Mouse (Mus musculus) retina, adult 2 months (tissue): ENCODE measurements at regions not wholly inside any gene's neighbourhood (a gene's known extent, or its start where the extent isn't known, plus 50 kb on each side); places are given as distances from the start of the nearest gene placed in this dataset.

Experiments used
- DNase-seq: peaks from one replicate; pipeline ENCODE4 v3.0.0-alpha.2; 2012; ENCODE audit warnings: low read depth, low spot score

GRCm38 (mm10) chrX:12839406-12840159, 77.7 kb upstream of the Med14 start:
- DNase-seq = peak; percentile 30

DNA sequence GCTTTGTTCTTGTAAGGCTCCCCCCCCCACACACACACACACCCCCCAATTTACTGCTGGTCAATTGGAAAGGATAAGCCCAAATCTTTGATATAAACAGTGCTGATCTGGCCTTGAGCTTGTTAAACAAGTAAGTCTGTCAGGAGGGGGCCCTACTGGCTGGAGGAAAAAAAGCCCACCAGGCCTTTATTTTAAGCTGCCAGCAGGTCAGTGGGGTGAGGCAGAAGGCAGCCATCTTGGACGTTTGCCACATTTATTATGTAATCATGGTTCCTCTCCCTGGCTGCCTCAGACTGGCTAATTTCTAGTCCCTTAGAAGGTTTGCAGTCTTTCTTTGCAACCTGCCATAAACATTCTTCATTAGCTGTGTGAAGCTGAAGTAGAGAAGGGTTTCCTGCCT, 75.9 kb upstream of the Med14 start:
- no peak for DNase-seq

- DNase-seq = no peak
These were observed 72.8 kb upstream of the Med14 start for GRCm38 (mm10) chrX:12834681-12835080.

DNA sequence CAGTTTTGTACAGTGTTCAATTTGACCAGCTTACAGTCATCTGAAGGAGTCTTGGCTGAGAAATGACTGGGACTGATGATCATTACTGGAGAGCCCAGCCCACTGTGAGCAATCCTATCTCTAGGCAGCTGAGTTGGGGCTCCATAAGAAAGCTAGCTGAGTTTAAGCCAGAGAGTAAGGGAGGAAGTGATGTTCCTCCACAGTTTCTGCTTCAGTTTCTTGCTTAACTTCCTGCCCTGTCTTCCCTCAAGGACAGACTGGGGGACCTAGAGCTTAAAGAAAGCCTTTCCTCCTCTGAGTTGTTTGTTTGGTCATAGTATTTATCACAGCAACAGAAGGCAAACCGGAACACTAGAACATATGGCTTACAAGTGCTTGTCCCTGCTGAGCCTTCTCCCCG, 70.8 kb upstream of the Med14 start:
- no peak for DNase-seq

DNA sequence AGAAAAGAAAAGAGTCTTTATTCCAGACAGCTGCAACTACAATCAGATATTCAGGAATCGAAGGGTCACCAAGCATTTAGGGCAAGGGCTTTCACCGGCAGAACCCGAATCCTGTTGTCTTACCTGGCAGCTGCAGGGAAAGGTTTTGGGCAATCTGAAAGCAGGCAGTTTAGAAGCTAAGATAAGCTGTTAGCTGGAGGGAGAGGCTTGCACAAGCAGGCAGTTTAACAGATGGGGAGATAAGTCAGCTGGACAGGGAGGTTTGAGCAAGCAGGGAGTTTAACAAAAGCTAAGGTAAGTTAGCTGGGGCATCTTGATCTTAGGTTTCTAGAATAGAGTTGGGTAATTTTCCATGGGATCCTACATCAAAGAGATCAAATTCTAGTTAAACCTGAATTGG, 67.3 kb upstream of the Med14 start:
- no peak for DNase-seq

- no peak for DNase-seq
These were observed 65.5 kb upstream of the Med14 start for GRCm38 (mm10) chrX:12827299-12827872.

DNA sequence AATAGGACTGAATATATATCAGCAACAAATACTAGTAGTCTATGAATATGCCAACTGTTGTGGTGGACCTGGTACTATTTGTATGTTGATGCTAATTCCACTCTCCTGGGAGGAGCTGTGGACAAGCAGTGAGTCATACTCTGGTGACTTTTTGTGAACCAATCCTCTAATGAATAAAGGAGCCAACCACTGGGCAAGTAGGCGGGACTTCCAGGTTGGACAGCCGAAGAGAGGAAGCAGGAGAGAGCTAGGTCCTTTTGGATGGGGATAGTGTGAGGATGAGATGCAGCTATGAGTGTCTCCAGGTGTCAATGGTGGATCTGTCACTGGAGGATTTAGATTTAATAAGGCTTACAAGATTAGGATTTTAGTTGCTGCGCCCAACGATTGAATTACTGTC, 64.8 kb upstream of the Med14 start:
- DNase-seq = no peak

DNA sequence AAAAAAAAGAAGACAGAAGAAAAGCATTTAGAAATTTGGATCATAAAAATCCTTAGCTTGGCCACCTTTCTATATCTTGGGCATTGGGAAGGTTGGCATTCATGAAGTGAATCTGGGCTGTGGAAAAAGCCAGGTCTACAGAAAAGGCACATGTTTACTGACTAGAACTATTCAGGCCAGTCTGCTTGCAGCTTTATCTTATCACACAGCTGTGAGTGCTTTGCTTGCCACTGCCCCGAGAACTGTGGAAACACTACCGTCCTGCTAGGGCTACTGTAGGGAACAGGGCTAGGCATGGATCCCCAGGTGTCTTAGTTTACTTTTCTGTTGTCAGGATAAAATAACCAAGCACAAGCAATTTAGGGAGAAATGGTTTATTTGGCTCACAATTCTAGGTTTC, 63.4 kb upstream of the Med14 start:
- no peak for DNase-seq

DNA sequence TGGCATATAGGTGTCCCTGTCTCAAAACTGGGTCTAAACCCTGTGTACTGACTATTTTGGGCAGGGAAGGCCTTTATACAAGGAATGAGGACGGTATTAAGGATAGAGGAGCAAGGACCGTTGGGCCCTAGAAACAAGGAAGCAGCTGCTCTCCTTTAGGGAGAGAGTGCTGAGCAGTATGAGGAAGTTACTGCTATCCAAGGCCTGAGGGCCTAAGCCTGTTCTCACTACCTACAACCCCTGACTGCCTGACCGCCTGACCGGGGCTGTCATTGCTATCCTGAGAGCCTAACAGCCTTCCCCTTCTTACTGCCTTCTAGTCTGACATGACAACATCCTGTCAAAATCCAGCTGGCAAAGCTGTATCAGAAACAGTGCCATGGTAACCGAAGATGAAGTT, 62.6 kb upstream of the Med14 start:
- DNase-seq = no peak

- DNase-seq = no peak
These were observed 60.9 kb upstream of the Med14 start for GRCm38 (mm10) chrX:12822777-12823176.

DNA sequence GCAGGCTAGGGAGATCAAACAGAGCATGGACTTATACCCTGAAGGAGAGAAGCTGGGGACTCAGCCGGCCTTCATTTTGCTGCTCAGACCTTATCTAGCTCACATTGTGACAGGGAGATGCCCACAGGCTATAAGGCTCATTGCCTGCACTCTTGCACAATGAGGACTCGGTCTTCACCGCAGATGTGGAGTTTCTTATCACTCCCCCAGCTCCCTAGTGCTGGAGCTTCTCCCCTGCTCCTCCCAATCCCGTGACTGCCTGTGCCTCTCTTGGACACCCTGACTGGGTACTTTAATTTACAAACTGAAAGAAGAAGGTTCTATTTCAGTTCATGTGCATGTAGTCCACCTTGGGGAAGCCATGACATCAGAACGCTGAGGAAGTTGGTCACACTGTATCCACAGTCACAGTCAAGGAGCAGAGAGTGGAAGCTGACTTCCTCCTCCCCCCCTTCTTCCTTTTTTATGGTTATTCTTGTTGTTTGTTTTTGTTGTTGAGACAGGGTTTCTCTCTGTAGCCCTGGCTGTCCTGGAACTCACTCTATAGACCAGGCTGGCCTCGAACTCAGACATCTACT, 51.3 kb upstream of the Med14 start:
- no peak for DNase-seq
